Comparison of ENCODE assay signal across 8 mouse cellular contexts in genomic region chr14:121676121-121676591, GRCm38 (mm10).
DNase-seq lines count a peak whose midpoint lies in the region; ATAC-seq lines count a peak whose summit lies in the region.

No protein-coding gene starts in this region.

- H3K27me3 ChIP-seq in embryonic facial prominence, embryonic 15.5 days, result no peaks in the 10 kb centered on the region
- no peaks in the 10 kb centered on the region for H3K27me3 ChIP-seq in hindbrain, embryonic 15.5 days

- H3K4me3 ChIP-seq in embryonic facial prominence, embryonic 15.5 days (replicated peaks), result no peak overlapping the region
- H3K4me3 ChIP-seq in hindbrain, embryonic 15.5 days, result no peak overlapping the region

- peak; percentile 63 for ATAC-seq in embryonic facial prominence, embryonic 15.5 days (ENCODE audit: insufficient number of reproducible peaks, low FRiP score, low TSS enrichment, low read depth)
- peak; percentile 42; the same call in 1 of the 2 replicates for ATAC-seq in hindbrain, embryonic 15.5 days (ENCODE audit: low FRiP score, low read depth)

- peak; percentile 58 for DNase-seq in lung, postnatal 10 days
- no peak for DNase-seq in lung, adult 18-20 months
- peak; percentile 59 for DNase-seq in retina, postnatal 1 day
- DNase-seq in right cerebral cortex, adult 18-20 months, result no peak
- DNase-seq in cerebellum, adult 9-10 months, result no peak
- DNase-seq in layer of hippocampus, postnatal 25 days (ENCODE audit: extremely low spot score in 1 of 2, low spot score in 1 of 2), result no peak

- H3K27ac ChIP-seq in embryonic facial prominence, embryonic 15.5 days (replicated peaks), result peak overlapping the region; percentile 78
- 0 out of 2 replicates have a peak overlapping the region, but pooled peaks have one; percentile 9 for H3K27ac ChIP-seq in hindbrain, embryonic 15.5 days (replicated peaks)

- H3K9ac ChIP-seq in embryonic facial prominence, embryonic 15.5 days, result no peak overlapping the region
- no peak overlapping the region for H3K9ac ChIP-seq in hindbrain, embryonic 15.5 days

- no peak overlapping the region for H3K4me2 ChIP-seq in embryonic facial prominence, embryonic 15.5 days (replicated peaks)
- no peak overlapping the region for H3K4me2 ChIP-seq in hindbrain, embryonic 15.5 days

- peaks cover 41% of the 10 kb centered on the region for H3K4me1 ChIP-seq in embryonic facial prominence, embryonic 15.5 days
- 0 out of 2 replicates have a peak, but pooled peaks cover 4% of the 10 kb centered on the region for H3K4me1 ChIP-seq in hindbrain, embryonic 15.5 days (replicated peaks)

- no peaks in the 10 kb centered on the region for H3K36me3 ChIP-seq in embryonic facial prominence, embryonic 15.5 days
- H3K36me3 ChIP-seq in hindbrain, embryonic 15.5 days, result no peaks in the 10 kb centered on the region

- no peaks in the 10 kb centered on the region for H3K9me3 ChIP-seq in embryonic facial prominence, embryonic 15.5 days (replicated peaks)
- H3K9me3 ChIP-seq in hindbrain, embryonic 15.5 days, result peaks cover 14% of the 10 kb centered on the region; the same call in 1 of the 2 replicates

Comparison
In these comparisons a context has a peak if more than half of its experiments do, and no peak if none do; other contexts are left out.
1. DNase-seq: peak in lung, postnatal 10 days (single experiment) and retina, postnatal 1 day (single experiment); none in lung, adult 18-20 months (0 of 2), right cerebral cortex, adult 18-20 months (single experiment), cerebellum, adult 9-10 months (single experiment) and layer of hippocampus, postnatal 25 days (0 of 2).